Mouse (Mus musculus): Measurements from ENCODE around the gene Fto. TPM values are rescaled to one million over a fixed set of nuclear protein-coding genes. Genes with fewer than 3 reads are reported as not detected.

Fto gene
- polyA plus RNA-seq, 1 experiment: 43.9 TPM

DNA sequence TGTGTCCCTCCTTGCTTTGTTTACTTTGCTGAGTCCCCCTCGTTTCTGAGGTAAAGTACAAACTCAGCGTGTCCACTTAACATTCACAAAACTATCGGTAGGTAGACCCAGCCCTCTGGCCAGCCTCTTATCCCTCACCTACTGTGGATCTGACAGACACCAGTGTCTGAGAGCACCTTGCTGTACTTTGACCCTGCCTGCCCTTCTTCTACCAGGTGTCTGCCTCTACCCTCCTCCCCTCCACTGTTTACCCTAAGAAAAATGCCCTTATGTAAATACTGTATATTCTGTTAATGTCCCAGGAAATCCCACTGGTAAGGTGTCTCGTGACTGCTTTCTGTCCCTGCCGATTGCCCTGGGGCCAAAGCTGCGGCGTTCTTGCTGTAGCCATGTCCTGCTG lies 91.8 kb downstream of the Fto start:
- Histone ChIP-seq H3K4me1 (ENCODE audit: control insufficient read depth, insufficient read depth, low read length) (peaks cover 13% of the 10 kb centered on the region), H3K27ac (ENCODE audit: insufficient read depth, low read depth, low read length) (0 out of 2 replicates have a peak overlapping the region, but pooled peaks have one; percentile 2), H3K36me3 (ENCODE audit: control insufficient read depth, insufficient read depth, low read length) (peaks cover 3% of the 10 kb centered on the region; the same call in 1 of the 2 replicates), H3K4me3 (ENCODE audit: insufficient read depth, low read depth, low read length) (no peak overlapping the region), H3K27me3 (replicated peaks; ENCODE audit: control insufficient read depth, insufficient read depth, low read length) (no peaks in the 10 kb centered on the region)
- no peak for TF ChIP-seq CTCF (conservative IDR thresholded peaks at IDR 0.05; ENCODE audit: insufficient read depth, insufficient read length, low read depth, low read length)
- TF ChIP-seq POLR2A (IDR thresholded peaks at IDR 0.05; ENCODE audit: low read depth, low read length): no peak
- peak; percentile 54 for DNase-seq
- WGBS: 73% methylated on average over 7 of the region's 7 CpGs

DNA sequence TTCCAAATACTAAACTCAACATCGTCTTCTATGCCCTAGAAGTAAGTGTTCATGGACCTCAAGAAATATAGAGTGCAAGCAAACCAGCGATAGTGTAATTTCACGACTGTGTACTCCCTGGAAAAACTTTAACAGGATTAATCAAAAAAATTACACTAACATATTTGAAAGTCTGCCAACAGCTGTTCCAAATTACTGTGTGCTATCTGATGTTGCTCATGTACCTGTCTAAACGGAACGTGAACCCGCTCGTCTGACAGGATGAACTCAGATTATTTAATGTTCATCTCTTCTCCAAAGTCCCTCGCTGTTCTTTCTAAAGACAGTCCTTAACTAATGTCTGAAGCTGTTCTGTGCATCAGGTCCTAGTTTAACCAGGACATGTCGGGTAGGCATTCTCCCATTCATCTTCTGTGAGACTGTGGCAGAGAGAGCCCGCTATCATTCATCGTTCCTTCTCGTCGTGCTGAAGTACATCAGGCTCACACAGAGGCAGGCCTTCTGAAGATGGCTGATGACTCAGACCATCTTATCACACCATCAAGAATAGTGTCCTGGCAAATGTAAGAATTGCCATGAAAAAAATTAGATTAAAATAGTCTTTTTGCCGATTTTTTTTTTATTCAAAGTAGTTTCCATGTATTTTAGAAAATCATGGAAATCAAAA lies 93.4 kb downstream of the Fto start:
- Histone ChIP-seq H3K4me1 (ENCODE audit: control insufficient read depth, insufficient read depth, low read length) (peaks cover 13% of the 10 kb centered on the region), H3K4me3 (ENCODE audit: insufficient read depth, low read depth, low read length) (no peak overlapping the region), H3K27ac (ENCODE audit: insufficient read depth, low read depth, low read length) (no peak overlapping the region), H3K36me3 (ENCODE audit: control insufficient read depth, insufficient read depth, low read length) (peaks cover 4% of the 10 kb centered on the region; the same call in 1 of the 2 replicates), H3K27me3 (replicated peaks; ENCODE audit: control insufficient read depth, insufficient read depth, low read length) (no peaks in the 10 kb centered on the region)
- no peak for TF ChIP-seq POLR2A (IDR thresholded peaks at IDR 0.05; ENCODE audit: low read depth, low read length)
- no peak for TF ChIP-seq CTCF (conservative IDR thresholded peaks at IDR 0.05; ENCODE audit: insufficient read depth, insufficient read length, low read depth, low read length)
- 71% methylated on average over 14 of the region's 14 CpGs for WGBS
- peak; percentile 41 for DNase-seq

DNA sequence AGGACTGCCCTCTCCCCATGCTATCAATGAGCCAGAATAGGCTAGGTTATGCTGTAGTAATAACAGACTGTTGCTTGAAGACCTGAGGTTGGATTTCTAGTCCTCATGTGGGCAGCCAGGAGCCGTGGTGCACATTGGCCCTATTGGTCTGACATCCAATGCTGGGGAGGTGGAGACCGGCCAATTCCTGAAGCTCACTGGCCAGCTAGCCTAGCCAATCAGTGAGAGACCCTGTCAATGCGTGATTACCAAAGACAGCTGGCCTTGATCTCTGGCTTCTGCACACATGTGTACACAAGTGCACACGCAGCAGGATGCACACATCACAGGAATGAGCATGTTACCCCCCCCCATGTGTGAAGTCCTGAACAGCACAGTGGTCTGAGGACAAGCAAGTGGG lies 94.6 kb downstream of the Fto start:
- 75% methylated on average over 4 of the region's 4 CpGs for WGBS
- TF ChIP-seq POLR2A (IDR thresholded peaks at IDR 0.05; ENCODE audit: low read depth, low read length): no peak
- TF ChIP-seq CTCF (conservative IDR thresholded peaks at IDR 0.05; ENCODE audit: insufficient read depth, insufficient read length, low read depth, low read length): no peak
- Histone ChIP-seq H3K4me1 (ENCODE audit: control insufficient read depth, insufficient read depth, low read length) (peaks cover 13% of the 10 kb centered on the region), H3K27ac (ENCODE audit: insufficient read depth, low read depth, low read length) (peak overlapping the region; percentile 49; the same call in 1 of the 2 replicates), H3K4me3 (ENCODE audit: insufficient read depth, low read depth, low read length) (no peak overlapping the region), H3K27me3 (replicated peaks; ENCODE audit: control insufficient read depth, insufficient read depth, low read length) (no peaks in the 10 kb centered on the region), H3K36me3 (ENCODE audit: control insufficient read depth, insufficient read depth, low read length) (peaks cover 4% of the 10 kb centered on the region; the same call in 1 of the 2 replicates)
- DNase-seq: peak; percentile 67

DNA sequence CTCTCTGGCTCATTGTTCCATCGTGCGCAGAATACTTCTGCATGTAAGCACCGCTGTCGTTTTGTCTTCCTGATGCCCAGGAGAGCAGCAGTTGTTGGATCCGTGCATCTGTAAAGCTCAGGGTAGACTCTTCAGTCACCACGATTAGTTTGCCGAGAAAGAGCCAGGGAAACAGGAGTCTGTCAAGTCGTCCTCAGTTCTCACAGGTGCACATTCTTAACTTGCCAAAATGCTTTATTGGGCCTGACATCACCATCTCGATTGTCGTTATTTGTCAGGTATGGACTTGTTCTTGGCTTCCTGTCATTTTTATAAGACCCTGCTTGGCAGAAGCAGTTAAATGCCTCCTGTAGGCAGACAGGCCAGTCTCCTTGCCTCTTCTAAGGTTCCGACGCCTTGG lies 96.7 kb downstream of the Fto start:
- 80% methylated on average over 12 of the region's 12 CpGs for WGBS
- H3K36me3 ChIP-seq (ENCODE audit: control insufficient read depth, insufficient read depth, low read length): peaks cover 4% of the 10 kb centered on the region; the same call in 1 of the 2 replicates
- no peaks in the 10 kb centered on the region for H3K27me3 ChIP-seq (replicated peaks; ENCODE audit: control insufficient read depth, insufficient read depth, low read length)
- TF ChIP-seq POLR2A (IDR thresholded peaks at IDR 0.05; ENCODE audit: low read depth, low read length): no peak
- no peak for TF ChIP-seq CTCF (conservative IDR thresholded peaks at IDR 0.05; ENCODE audit: insufficient read depth, insufficient read length, low read depth, low read length)
- H3K4me1 ChIP-seq (ENCODE audit: control insufficient read depth, insufficient read depth, low read length): no peaks in the 10 kb centered on the region; the same call in 1 of the 2 replicates
- no peak overlapping the region for H3K4me3 ChIP-seq (ENCODE audit: insufficient read depth, low read depth, low read length)
- no peak overlapping the region; the same call in 1 of the 2 replicates for H3K27ac ChIP-seq (ENCODE audit: insufficient read depth, low read depth, low read length)
- DNase-seq: no peak

DNA sequence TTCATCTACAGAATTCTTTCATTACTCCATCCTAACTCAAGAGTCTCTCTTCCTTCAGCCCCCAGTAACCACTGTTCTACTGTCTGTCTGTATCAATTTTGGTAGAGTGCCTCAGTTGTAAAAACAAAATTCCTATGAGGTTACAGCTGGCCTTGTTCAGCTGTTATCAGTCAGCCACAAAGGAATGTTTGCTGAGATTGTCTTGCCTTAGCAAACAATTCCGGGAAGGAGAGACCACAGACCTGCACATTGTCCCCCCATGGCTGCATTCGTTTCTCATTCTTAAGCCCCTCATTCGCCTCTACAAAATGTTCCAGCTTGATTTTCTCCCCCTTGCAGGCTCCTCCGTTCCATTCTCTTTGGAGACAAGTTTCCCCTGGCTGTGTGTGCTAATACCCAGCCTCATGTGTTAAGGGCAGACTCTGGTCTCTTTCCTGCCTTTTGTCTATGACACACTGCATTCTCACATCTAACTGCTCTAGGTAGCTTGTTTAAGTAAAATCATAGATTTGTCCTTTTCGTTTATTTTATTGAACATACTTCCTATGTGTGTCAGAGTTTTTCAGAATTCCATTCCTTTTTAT lies 111.3 kb downstream of the Fto start:
- Histone ChIP-seq H3K27ac (ENCODE audit: insufficient read depth, low read depth, low read length) (no peak overlapping the region), H3K36me3 (ENCODE audit: control insufficient read depth, insufficient read depth, low read length) (no peaks in the 10 kb centered on the region; the same call in 1 of the 2 replicates), H3K4me1 (ENCODE audit: control insufficient read depth, insufficient read depth, low read length) (peaks cover 14% of the 10 kb centered on the region), H3K4me3 (ENCODE audit: insufficient read depth, low read depth, low read length) (no peak overlapping the region), H3K27me3 (replicated peaks; ENCODE audit: control insufficient read depth, insufficient read depth, low read length) (no peaks in the 10 kb centered on the region)
- whole genome bisulfite sequencing: 81% methylated on average over 5 of the region's 5 CpGs
- TF ChIP-seq CTCF (conservative IDR thresholded peaks at IDR 0.05; ENCODE audit: insufficient read depth, insufficient read length, low read depth, low read length): no peak
- no peak for TF ChIP-seq POLR2A (IDR thresholded peaks at IDR 0.05; ENCODE audit: low read depth, low read length)
- no peak for DNase-seq

DNA sequence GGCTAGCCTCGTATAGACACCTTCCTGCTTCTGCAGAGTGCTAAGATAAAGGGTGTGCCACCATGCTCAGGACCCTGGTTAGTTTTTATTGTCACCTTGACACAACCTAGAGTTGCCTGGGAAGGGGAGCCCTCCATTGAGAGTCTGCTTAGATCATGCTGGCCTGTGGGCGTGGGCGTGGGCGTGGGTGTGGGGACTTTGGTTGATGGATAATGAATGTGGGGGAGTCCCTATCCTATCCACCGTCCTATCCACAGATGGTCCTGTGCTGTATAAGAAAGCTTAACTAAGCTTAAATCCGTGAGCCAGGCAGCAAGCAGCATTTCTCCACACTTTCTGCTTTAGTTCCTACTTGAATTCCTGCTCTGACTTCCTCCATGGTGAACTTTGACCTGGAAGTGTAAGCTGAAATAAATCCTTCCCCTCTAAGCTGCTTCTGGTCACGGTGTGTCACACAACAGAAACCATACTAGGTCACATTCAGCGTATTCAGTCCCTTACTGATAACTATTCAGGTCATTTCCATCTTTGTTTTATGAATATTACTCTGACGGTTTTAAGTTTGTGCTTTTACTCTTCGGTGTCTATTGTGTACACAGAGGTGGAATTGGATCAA lies 112.0 kb downstream of the Fto start:
- Histone ChIP-seq H3K27me3 (replicated peaks; ENCODE audit: control insufficient read depth, insufficient read depth, low read length) (no peaks in the 10 kb centered on the region), H3K4me1 (ENCODE audit: control insufficient read depth, insufficient read depth, low read length) (peaks cover 14% of the 10 kb centered on the region), H3K36me3 (ENCODE audit: control insufficient read depth, insufficient read depth, low read length) (no peaks in the 10 kb centered on the region; the same call in 1 of the 2 replicates), H3K27ac (ENCODE audit: insufficient read depth, low read depth, low read length) (peak overlapping the region; percentile 64), H3K4me3 (ENCODE audit: insufficient read depth, low read depth, low read length) (no peak overlapping the region)
- 64% methylated on average over 10 of the region's 10 CpGs for WGBS
- TF ChIP-seq POLR2A (IDR thresholded peaks at IDR 0.05; ENCODE audit: low read depth, low read length) (no peak), CTCF (conservative IDR thresholded peaks at IDR 0.05; ENCODE audit: insufficient read depth, insufficient read length, low read depth, low read length) (no peak)
- no peak for DNase-seq

DNA sequence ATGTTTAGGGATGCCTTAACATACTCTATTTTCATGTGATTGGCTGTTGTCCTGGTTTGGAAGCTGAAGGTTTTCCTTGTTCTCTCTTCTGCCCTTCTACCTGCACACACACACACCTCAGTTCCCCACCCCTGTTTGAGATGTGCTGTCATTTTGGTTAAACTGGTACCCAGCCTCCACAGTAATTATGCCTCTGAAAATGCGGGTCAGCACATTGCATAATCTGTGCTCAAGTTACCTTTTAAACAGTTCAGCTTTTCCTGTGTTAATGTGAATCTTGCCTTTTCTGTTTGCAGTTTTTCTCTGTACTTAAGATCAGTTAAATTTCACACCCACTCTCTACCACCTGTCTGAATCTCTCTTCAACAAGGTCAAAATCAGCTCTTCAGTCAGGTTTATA lies 113.2 kb downstream of the Fto start:
- DNase-seq: peak; percentile 86
- Histone ChIP-seq H3K4me3 (ENCODE audit: insufficient read depth, low read depth, low read length) (no peak overlapping the region), H3K27ac (ENCODE audit: insufficient read depth, low read depth, low read length) (peak overlapping the region; percentile 82), H3K36me3 (ENCODE audit: control insufficient read depth, insufficient read depth, low read length) (no peaks in the 10 kb centered on the region; the same call in 1 of the 2 replicates), H3K27me3 (replicated peaks; ENCODE audit: control insufficient read depth, insufficient read depth, low read length) (no peaks in the 10 kb centered on the region), H3K4me1 (ENCODE audit: control insufficient read depth, insufficient read depth, low read length) (peaks cover 14% of the 10 kb centered on the region)
- WGBS: 38% methylated on average over 1 of the region's 1 CpGs
- no peak for TF ChIP-seq CTCF (conservative IDR thresholded peaks at IDR 0.05; ENCODE audit: insufficient read depth, insufficient read length, low read depth, low read length)
- no peak for TF ChIP-seq POLR2A (IDR thresholded peaks at IDR 0.05; ENCODE audit: low read depth, low read length)
